Mouse (Mus musculus): ENCODE results near the gene Ddit4. TPM values are rescaled to one million over a fixed set of nuclear protein-coding genes. Genes with fewer than 3 reads are reported as not detected.
A peak's percentile ranks its signal among the peaks of the same experiment; 100 is the strongest.

Gene Ddit4
- polyA plus RNA-seq, 1 experiment: 152 TPM

DNA sequence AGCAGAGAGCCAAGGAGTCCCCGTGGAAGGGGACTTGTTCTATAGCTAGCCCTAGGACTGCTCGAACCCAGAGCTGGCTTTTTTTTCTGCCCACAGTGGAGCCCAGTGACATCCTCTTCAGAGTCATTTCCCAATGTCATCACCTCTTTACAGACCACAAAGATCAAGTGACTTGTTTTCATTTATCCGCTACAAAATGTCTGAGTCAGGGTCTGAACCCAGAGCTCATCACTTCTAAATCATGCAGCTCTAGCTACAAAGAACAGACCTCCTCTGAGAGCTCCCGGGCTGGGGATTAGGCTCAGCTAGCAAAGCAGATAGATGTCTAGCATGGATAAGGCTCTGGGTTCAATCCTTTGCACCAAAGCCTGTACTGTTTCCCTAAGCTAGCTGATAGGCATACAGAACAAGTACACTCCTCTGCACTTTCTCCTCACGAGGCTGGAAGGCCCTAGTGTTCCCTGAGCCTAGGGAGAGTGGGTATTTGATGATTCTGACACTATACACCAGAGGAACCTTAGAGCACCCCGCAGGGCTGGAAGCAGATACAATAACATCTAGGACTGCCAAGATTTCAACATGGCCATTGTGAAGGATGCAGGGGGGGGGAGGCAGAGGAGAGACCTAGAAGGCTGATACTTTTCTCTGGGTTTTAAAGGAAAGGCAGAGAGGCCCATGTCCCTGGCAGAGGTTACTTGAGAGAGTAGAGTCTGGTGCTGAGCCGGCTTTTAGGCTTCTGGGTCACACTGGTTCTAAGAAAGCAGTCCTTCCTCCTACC, 4.1 kb downstream of the Ddit4 start:
- Histone ChIP-seq H3K36me3 (ENCODE audit: control insufficient read depth, insufficient read depth, low read length) (peaks cover 14% of the 10 kb centered on the region), H3K4me1 (ENCODE audit: control insufficient read depth, insufficient read depth, insufficient read length) (peaks cover 4% of the 10 kb centered on the region; the same call in 1 of the 2 replicates), H3K27ac (ENCODE audit: insufficient read depth, low read length) (peak overlapping the region; percentile 35; the same call in 1 of the 2 replicates), H3K4me3 (ENCODE audit: extremely low read depth, insufficient read depth, insufficient read length) (no peak overlapping the region), H3K27me3 (ENCODE audit: control insufficient read depth, insufficient read depth, low read length) (no peaks in the 10 kb centered on the region)
- TF ChIP-seq CTCF (IDR thresholded peaks at IDR 0.05; ENCODE audit: extremely low read depth, insufficient read depth, insufficient read length, insufficient replicate concordance) (no peak), POLR2A (IDR thresholded peaks at IDR 0.05; ENCODE audit: low read depth, low read length) (no peak)
- WGBS: 64% methylated on average over 7 of the region's 7 CpGs
- DNase-seq (ENCODE audit: low read depth in 1 of 2, low spot score in 2 of 2): no peak

DNA sequence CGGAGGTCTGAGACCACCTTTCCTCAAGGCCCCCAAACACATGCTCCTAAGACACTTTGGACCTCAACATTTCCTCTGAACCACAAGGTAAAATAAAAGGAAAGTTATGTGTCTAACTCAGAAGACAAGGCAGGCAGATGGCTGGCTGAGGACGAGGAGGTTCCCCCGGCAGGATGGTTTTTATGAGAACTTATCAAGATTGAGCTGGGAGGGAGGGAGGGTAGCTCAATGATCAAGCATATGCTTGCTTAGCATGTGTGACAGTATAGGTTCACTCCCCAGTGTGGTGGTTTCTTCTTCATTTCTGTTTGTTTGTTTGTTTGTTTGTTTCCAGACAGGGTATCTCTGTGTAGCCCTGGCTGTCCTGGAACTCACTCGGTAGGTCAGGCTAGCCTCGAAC, 5.3 kb downstream of the Ddit4 start:
- TF ChIP-seq CTCF (IDR thresholded peaks at IDR 0.05; ENCODE audit: extremely low read depth, insufficient read depth, insufficient read length, insufficient replicate concordance): no peak
- no peak for TF ChIP-seq POLR2A (IDR thresholded peaks at IDR 0.05; ENCODE audit: low read depth, low read length)
- H3K27me3 ChIP-seq (ENCODE audit: control insufficient read depth, insufficient read depth, low read length): no peaks in the 10 kb centered on the region
- peaks cover 4% of the 10 kb centered on the region for H3K4me1 ChIP-seq (ENCODE audit: control insufficient read depth, insufficient read depth, insufficient read length)
- no peak overlapping the region for H3K4me3 ChIP-seq (ENCODE audit: extremely low read depth, insufficient read depth, insufficient read length)
- H3K27ac ChIP-seq (ENCODE audit: insufficient read depth, low read length): no peak overlapping the region
- no peak for DNase-seq (ENCODE audit: low read depth in 1 of 2, low spot score in 2 of 2)
- 84% methylated on average over 5 of the region's 5 CpGs for WGBS
- peaks cover 14% of the 10 kb centered on the region for H3K36me3 ChIP-seq (ENCODE audit: control insufficient read depth, insufficient read depth, low read length)

DNA sequence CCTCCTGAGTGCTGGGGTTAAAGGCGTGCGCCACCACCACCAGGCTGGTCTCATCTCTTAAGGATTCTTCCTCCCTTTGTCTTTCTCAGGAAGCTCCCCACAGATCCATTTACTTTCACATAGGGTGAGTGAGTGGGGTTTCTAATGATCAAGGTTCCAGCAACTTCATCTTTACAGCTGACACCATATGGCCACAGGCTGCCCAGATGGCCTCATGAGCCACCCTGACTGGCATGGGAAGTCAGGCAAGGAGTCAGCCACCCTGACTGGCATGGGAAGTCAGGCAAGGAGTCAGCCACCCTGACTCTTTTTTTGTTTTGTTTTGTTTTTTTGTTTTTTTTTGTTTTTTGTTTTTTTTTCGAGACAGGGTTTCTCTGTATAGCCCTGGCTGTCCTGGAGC, 6.2 kb downstream of the Ddit4 start:
- Histone ChIP-seq H3K36me3 (ENCODE audit: control insufficient read depth, insufficient read depth, low read length) (peaks cover 12% of the 10 kb centered on the region), H3K4me3 (ENCODE audit: extremely low read depth, insufficient read depth, insufficient read length) (no peak overlapping the region), H3K4me1 (ENCODE audit: control insufficient read depth, insufficient read depth, insufficient read length) (peaks cover 4% of the 10 kb centered on the region), H3K27me3 (ENCODE audit: control insufficient read depth, insufficient read depth, low read length) (no peaks in the 10 kb centered on the region), H3K27ac (ENCODE audit: insufficient read depth, low read length) (no peak overlapping the region)
- 97% methylated on average over 3 of the region's 3 CpGs for WGBS
- DNase-seq (ENCODE audit: low read depth in 1 of 2, low spot score in 2 of 2): no peak
- no peak for TF ChIP-seq CTCF (IDR thresholded peaks at IDR 0.05; ENCODE audit: extremely low read depth, insufficient read depth, insufficient read length, insufficient replicate concordance)
- TF ChIP-seq POLR2A (IDR thresholded peaks at IDR 0.05; ENCODE audit: low read depth, low read length): no peak

DNA sequence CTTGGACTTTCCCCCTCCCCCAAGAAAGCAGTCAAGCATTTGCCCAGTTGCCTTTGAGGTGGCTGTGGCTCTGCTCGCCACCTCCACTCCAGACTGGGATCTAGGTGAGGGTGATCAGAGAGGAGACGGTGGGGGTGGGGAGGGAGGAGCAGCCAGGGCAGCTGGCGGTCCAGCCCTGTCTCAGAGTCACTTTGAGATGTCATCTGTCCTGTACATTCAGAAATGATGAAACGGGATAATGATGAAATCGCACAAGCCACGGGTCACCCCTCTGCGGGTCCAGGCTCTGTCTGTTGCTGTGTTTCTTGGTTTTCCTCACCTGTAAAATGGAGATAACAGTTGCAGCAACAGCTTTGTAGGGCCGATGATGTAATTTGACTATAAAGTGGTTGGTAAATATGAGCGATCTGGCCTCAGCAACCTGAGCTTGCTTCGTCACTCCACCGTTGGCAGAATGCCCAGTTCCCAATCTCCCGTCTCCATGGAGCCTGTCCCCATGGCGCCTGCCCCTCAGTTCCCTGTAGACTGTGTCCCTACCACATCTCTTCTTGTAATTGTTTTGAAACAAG, 8.1 kb downstream of the Ddit4 start:
- Histone ChIP-seq H3K27ac (ENCODE audit: insufficient read depth, low read length) (peak overlapping the region; percentile 36; the same call in 1 of the 2 replicates), H3K4me1 (ENCODE audit: control insufficient read depth, insufficient read depth, insufficient read length) (peaks cover 8% of the 10 kb centered on the region), H3K27me3 (ENCODE audit: control insufficient read depth, insufficient read depth, low read length) (no peaks in the 10 kb centered on the region), H3K36me3 (ENCODE audit: control insufficient read depth, insufficient read depth, low read length) (no peaks in the 10 kb centered on the region), H3K4me3 (ENCODE audit: extremely low read depth, insufficient read depth, insufficient read length) (no peak overlapping the region)
- WGBS: 62% methylated on average over 13 of the region's 13 CpGs
- TF ChIP-seq POLR2A (IDR thresholded peaks at IDR 0.05; ENCODE audit: low read depth, low read length): no peak
- no peak for TF ChIP-seq CTCF (IDR thresholded peaks at IDR 0.05; ENCODE audit: extremely low read depth, insufficient read depth, insufficient read length, insufficient replicate concordance)
- no peak for DNase-seq (ENCODE audit: low read depth in 1 of 2, low spot score in 2 of 2)

DNA sequence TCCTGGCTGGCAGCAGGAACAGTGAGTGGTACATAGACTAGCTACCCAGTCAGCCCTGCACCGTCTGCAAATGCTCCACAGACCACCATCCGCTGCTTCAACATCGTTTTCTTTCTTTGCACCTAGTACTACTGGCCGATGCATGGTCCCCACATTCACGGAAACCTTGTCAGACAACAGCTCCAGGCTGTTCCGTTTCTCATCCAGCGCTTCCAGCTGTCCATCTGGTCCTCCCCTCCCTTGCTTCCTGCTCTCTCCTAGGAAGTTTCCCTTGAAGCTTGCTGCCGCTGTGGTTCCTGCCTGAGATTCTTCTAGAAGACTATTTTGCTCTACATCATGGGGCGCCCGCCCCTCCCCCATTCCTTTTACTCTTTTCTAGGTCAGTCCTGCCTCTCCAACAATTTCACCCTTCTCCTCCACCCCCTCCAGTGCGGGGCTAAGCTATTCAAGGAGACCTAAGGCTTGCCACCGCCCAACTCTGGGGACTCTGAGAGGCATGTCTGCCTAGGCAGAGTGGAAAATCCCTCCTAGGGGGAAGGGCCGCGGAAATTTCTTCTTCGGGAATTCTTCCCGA, 8.7 kb downstream of the Ddit4 start:
- TF ChIP-seq POLR2A (IDR thresholded peaks at IDR 0.05; ENCODE audit: low read depth, low read length): no peak
- TF ChIP-seq CTCF (IDR thresholded peaks at IDR 0.05; ENCODE audit: extremely low read depth, insufficient read depth, insufficient read length, insufficient replicate concordance): no peak
- DNase-seq (ENCODE audit: low read depth in 1 of 2, low spot score in 2 of 2): no peak
- Histone ChIP-seq H3K4me3 (ENCODE audit: extremely low read depth, insufficient read depth, insufficient read length) (no peak overlapping the region), H3K4me1 (ENCODE audit: control insufficient read depth, insufficient read depth, insufficient read length) (peaks cover 8% of the 10 kb centered on the region), H3K27me3 (ENCODE audit: control insufficient read depth, insufficient read depth, low read length) (no peaks in the 10 kb centered on the region), H3K36me3 (ENCODE audit: control insufficient read depth, insufficient read depth, low read length) (no peaks in the 10 kb centered on the region), H3K27ac (ENCODE audit: insufficient read depth, low read length) (peak overlapping the region; percentile 36; the same call in 1 of the 2 replicates)
- 21% methylated on average over 16 of the region's 16 CpGs for WGBS

DNA sequence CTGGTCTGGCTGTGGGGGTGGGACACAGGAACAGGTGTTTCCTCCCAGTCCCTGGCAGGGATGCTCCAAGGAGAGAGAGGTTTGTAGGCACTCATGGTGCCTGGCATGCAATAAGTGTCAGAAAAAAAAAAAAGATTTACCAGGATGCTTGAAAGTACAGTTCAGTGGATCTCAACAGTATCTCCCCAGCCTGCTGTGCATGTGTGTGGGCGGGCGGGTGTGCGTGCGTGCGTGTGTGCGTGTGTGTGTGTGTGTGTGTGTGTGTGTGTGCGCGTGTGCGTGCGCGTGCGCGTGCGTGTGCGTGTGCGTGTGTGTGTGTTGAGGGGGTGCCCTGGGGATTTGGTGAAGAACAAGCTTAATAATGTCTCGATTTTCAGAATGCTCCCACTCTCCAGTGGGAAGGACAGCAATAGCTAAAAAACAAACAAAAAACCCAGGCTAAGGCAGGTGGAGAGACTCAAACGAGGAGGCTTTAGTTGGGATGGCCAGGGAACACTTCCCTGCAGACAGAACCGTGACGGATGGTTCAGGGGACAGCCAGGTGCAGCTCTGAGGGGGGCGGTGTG, 9.3 kb downstream of the Ddit4 start:
- Histone ChIP-seq H3K4me3 (ENCODE audit: extremely low read depth, insufficient read depth, insufficient read length) (no peak overlapping the region), H3K4me1 (ENCODE audit: control insufficient read depth, insufficient read depth, insufficient read length) (peaks cover 8% of the 10 kb centered on the region), H3K27ac (ENCODE audit: insufficient read depth, low read length) (no peak overlapping the region), H3K36me3 (ENCODE audit: control insufficient read depth, insufficient read depth, low read length) (no peaks in the 10 kb centered on the region), H3K27me3 (ENCODE audit: control insufficient read depth, insufficient read depth, low read length) (no peaks in the 10 kb centered on the region)
- no peak for TF ChIP-seq CTCF (IDR thresholded peaks at IDR 0.05; ENCODE audit: extremely low read depth, insufficient read depth, insufficient read length, insufficient replicate concordance)
- TF ChIP-seq POLR2A (IDR thresholded peaks at IDR 0.05; ENCODE audit: low read depth, low read length): no peak
- WGBS: 52% methylated on average over 21 of the region's 21 CpGs
- DNase-seq (ENCODE audit: low read depth in 1 of 2, low spot score in 2 of 2): no peak

Data from spleen, adult 2 months (tissue).